In genomic region chr14:19974978-19975493, GRCm38 (mm10) we compare ENCODE assay signal across 7 mouse cellular contexts. TPM values are rescaled to one million over a fixed set of nuclear protein-coding genes. Genes with fewer than 3 reads are reported as not detected.
DNase-seq lines count a peak whose midpoint lies in the region; ATAC-seq and TF ChIP-seq lines count a peak whose summit lies in the region.

No protein-coding gene starts in this region.

- H3K9ac ChIP-seq in lung, embryonic 14.5 days: peak overlapping the region; percentile 20
- peak overlapping the region; percentile 34; the same call in 1 of the 2 replicates for H3K9ac ChIP-seq in heart, embryonic 15.5 days
- H3K9ac ChIP-seq in liver, embryonic 15.5 days: no peak overlapping the region

- peak; percentile 52 for DNase-seq in lung, embryonic 14.5 days
- no peak for DNase-seq in lung, postnatal 14 days
- DNase-seq in cerebellum, postnatal 14 days: peak; percentile 32 to 54
- DNase-seq in testis, postnatal 10 days (ENCODE audit: low spot score): no peak

- no peaks in the 10 kb centered on the region for H3K36me3 ChIP-seq in lung, embryonic 14.5 days (ENCODE audit: insufficient read depth)
- no peaks in the 10 kb centered on the region for H3K36me3 ChIP-seq in heart, embryonic 15.5 days
- no peaks in the 10 kb centered on the region for H3K36me3 ChIP-seq in liver, embryonic 15.5 days (replicated peaks)

- no peak for TF ChIP-seq POLR2A in olfactory bulb, adult 2 months (IDR thresholded peaks at IDR 0.05; ENCODE audit: insufficient read depth, low read depth, low read length)

- H3K4me3 ChIP-seq in lung, embryonic 14.5 days (ENCODE audit: low read depth, low read length): peak overlapping the region; percentile 38
- H3K4me3 ChIP-seq in heart, embryonic 15.5 days: peak overlapping the region; percentile 36
- H3K4me3 ChIP-seq in liver, embryonic 15.5 days (replicated peaks): peak overlapping the region; percentile 20; the same call in 1 of the 2 replicates
- peak overlapping the region; percentile 38 for H3K4me3 ChIP-seq in olfactory bulb, adult 2 months (ENCODE audit: insufficient read depth, low read depth, low read length)

- H3K4me2 ChIP-seq in lung, embryonic 14.5 days: peak overlapping the region; percentile 73
- H3K4me2 ChIP-seq in heart, embryonic 15.5 days: peak overlapping the region; percentile 63
- H3K4me2 ChIP-seq in liver, embryonic 15.5 days: peak overlapping the region; percentile 39

- WGBS in lung, embryonic 14.5 days: 21% methylated on average over 11 of the region's 11 CpGs
- 25% methylated on average over 11 of the region's 11 CpGs for WGBS in heart, embryonic 15.5 days
- WGBS in liver, embryonic 15.5 days (ENCODE audit: insufficient replicate concordance): 21% methylated on average over 11 of the region's 11 CpGs
- WGBS in olfactory bulb, adult 2 months: 32% methylated on average over 11 of the region's 11 CpGs

- no peaks in the 10 kb centered on the region for H3K9me3 ChIP-seq in lung, embryonic 14.5 days (ENCODE audit: low read depth, low read length)
- H3K9me3 ChIP-seq in heart, embryonic 15.5 days (replicated peaks): no peaks in the 10 kb centered on the region
- H3K9me3 ChIP-seq in liver, embryonic 15.5 days (replicated peaks): no peaks in the 10 kb centered on the region

- H3K27me3 ChIP-seq in lung, embryonic 14.5 days (ENCODE audit: insufficient read depth, low read length): no peaks in the 10 kb centered on the region
- no peaks in the 10 kb centered on the region for H3K27me3 ChIP-seq in heart, embryonic 15.5 days
- peaks cover 32% of the 10 kb centered on the region for H3K27me3 ChIP-seq in liver, embryonic 15.5 days

- H3K4me1 ChIP-seq in lung, embryonic 14.5 days (ENCODE audit: insufficient read depth): peaks cover 20% of the 10 kb centered on the region
- H3K4me1 ChIP-seq in heart, embryonic 15.5 days (replicated peaks): peaks cover 32% of the 10 kb centered on the region
- H3K4me1 ChIP-seq in liver, embryonic 15.5 days (replicated peaks): peaks cover 22% of the 10 kb centered on the region
- 0 out of 2 replicates have a peak, but pooled peaks cover 9% of the 10 kb centered on the region for H3K4me1 ChIP-seq in olfactory bulb, adult 2 months (ENCODE audit: control insufficient read depth, insufficient read depth, low read length)

- peak overlapping the region; percentile 58 for H3K27ac ChIP-seq in lung, embryonic 14.5 days (ENCODE audit: low read depth)
- peak overlapping the region; percentile 61 for H3K27ac ChIP-seq in heart, embryonic 15.5 days
- H3K27ac ChIP-seq in liver, embryonic 15.5 days (replicated peaks): no peak overlapping the region
- H3K27ac ChIP-seq in olfactory bulb, adult 2 months (ENCODE audit: insufficient read depth, low read depth, low read length): no peak overlapping the region; the same call in 1 of the 2 replicates

- ATAC-seq in lung, embryonic 14.5 days (ENCODE audit: insufficient read depth): no peak
- no peak for ATAC-seq in heart, embryonic 15.5 days (replicated peaks; ENCODE audit: insufficient number of reproducible peaks, insufficient read depth, low FRiP score, low read depth)
- no peak for ATAC-seq in liver, embryonic 15.5 days (ENCODE audit: insufficient read depth)

- no peak for TF ChIP-seq CTCF in lung, embryonic 14.5 days (IDR thresholded peaks at IDR 0.05; ENCODE audit: low read depth)
- no peak for TF ChIP-seq CTCF in olfactory bulb, adult 2 months (IDR thresholded peaks at IDR 0.05; ENCODE audit: insufficient read depth, low read depth, low read length)

RNA-seq across cellular contexts. Expression of gene Gng2, which starts 2.4 kb away (rescaled TPM):
- 89.0 and 95.7 TPM in 2 replicates for polyA plus RNA-seq in lung, embryonic 14.5 days (2014; fragmentation: Nextera tagmentation; extraction: Ambion mirVana)
- polyA plus RNA-seq in heart, embryonic 15.5 days (2015; fragmentation: Nextera tagmentation; extraction: Ambion mirVana): 53.4 and 54.8 TPM in 2 replicates
- 8.1 and 9.8 TPM in 2 replicates for polyA plus RNA-seq in liver, embryonic 15.5 days (2015; fragmentation: Nextera tagmentation; extraction: Ambion mirVana)
- not detected in 2 replicates for polyA plus RNA-seq in olfactory bulb, adult 2 months (2012; ENCODE audit: insufficient read depth, insufficient read length, low replicate concordance, missing spikeins)

Comparison
In these comparisons a context has a peak if more than half of its experiments do, and no peak if none do; other contexts are left out.
1. DNase-seq: peak in lung, embryonic 14.5 days (single experiment) and cerebellum, postnatal 14 days (2 of 2); none in lung, postnatal 14 days (single experiment) and testis, postnatal 10 days (single experiment).
2. H3K27ac ChIP-seq: peak in lung, embryonic 14.5 days (single experiment) and heart, embryonic 15.5 days (single experiment); none in liver, embryonic 15.5 days (single experiment) and olfactory bulb, adult 2 months (single experiment).
3. Peak in every context shown above with its lines, with median percentiles within 50 percentile points of each other: H3K4me2 ChIP-seq and H3K4me3 ChIP-seq.